Mouse (Mus musculus): Measurements from ENCODE around the gene Dnmt3c. TPM values are rescaled to one million over a fixed set of nuclear protein-coding genes. Genes with fewer than 3 reads are reported as not detected.

Gene Dnmt3c
- total RNA-seq, 1 experiment from 2014 or later = not detected

DNA sequence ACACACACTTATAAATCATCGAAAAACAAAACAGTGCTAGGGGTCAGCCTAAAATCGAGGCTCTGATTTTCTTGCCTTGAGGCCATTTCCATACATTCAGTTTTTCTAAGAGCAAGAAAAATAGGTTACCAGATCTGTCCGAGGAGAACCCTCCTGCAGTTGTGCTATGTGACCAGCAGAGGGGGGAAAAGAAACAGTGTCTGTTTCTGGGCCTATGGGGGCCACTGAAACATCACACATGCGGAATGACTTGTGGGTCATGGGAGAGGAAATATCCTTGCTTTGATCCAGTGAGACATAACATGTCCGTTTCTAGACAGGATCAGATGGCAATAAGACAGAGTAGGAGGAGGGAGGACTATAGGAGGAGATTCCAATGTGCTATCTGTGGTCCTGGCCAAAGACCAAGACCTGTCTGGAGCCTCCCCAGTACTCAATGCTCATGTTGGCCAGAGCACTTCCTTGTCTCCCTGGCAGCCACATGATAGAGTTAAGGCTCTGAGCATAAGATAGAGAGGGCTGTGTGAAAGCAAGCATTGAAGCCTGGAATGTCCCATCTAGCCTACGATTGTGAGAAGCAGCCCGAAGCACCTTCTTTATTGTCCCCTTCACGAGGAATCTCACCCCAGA is 14.4 kb downstream of the Dnmt3c start:
- peak; percentile 74 to 76 for ATAC-seq (replicated peaks in 1 of 2; ENCODE audit: insufficient read depth in 1 of 2, low FRiP score in 2 of 2, low TSS enrichment in 1 of 2, low read depth in 1 of 2, poor library complexity in 2 of 2, severe bottlenecking in 2 of 2)

DNA sequence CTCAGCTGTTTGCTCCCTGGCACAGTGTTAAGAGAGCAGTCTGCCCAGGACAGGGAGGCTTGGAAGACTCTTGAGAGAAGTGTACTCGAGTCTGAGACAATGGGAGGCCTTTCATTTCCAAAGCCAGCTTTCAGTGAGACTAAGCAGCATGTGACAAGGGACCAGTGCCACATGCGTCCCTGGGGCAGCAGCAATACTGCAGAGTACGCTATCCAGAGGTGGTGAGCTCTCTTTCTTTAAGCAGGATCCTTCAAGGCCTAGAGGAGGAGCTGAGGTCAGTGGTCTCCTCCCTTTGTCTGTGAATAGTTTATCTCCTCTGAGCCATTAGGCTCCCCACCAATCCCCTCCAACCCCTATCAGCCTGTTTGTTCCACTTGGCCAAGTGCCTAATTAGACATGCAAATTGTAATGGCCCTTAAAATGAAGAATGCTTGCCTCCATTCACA is 16.2 kb downstream of the Dnmt3c start:
- ATAC-seq (replicated peaks in 1 of 2; ENCODE audit: insufficient read depth in 1 of 2, low FRiP score in 2 of 2, low TSS enrichment in 1 of 2, low read depth in 1 of 2, poor library complexity in 2 of 2, severe bottlenecking in 2 of 2) = no peak; a peak in 1 of 4 replicates

DNA sequence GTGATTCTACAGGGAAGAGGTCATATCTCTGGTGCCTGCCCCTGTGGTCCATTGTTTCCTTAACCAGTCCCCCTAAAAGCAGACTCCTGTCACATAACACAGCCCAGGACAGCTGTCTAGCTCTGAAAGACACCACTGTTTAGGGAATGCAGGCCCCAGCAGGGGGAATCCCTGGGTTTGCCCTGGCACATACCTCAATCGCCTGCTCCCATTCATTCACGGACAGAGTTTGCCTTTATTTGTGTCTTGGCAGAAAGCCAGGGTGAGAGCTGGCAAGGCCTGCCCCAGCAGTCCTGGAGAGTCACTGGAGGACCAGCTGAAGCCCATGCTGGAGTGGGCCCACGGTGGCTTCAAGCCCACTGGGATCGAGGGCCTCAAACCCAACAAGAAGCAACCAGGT is 16.8 kb downstream of the Dnmt3c start:
- ATAC-seq (replicated peaks in 1 of 2; ENCODE audit: insufficient read depth in 1 of 2, low FRiP score in 2 of 2, low TSS enrichment in 1 of 2, low read depth in 1 of 2, poor library complexity in 2 of 2, severe bottlenecking in 2 of 2) = no peak

DNA sequence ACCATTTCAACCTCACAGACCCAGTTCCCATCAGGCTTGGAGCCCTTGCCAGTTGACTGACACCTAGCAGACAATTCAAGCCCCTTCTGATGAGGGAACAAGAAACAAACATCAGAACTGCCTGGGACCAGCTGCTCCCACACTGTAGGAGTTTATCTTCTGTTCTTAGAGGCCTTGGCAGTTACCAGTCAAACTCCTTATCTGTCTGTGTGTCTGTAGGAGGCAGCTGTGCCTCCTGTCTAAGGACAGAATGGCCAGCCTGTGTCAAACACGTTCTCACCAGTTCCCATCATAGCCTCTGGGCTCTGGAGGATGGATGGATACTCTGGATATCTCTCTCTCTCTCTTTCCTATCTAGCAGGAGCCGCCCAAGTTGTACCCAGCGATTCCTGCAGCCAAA is 21.4 kb downstream of the Dnmt3c start:
- 0 out of 4 replicates have a peak, but pooled peaks of 1 of the 2 experiments have one; percentile 22 for ATAC-seq (replicated peaks in 1 of 2; ENCODE audit: insufficient read depth in 1 of 2, low FRiP score in 2 of 2, low TSS enrichment in 1 of 2, low read depth in 1 of 2, poor library complexity in 2 of 2, severe bottlenecking in 2 of 2)

DNA sequence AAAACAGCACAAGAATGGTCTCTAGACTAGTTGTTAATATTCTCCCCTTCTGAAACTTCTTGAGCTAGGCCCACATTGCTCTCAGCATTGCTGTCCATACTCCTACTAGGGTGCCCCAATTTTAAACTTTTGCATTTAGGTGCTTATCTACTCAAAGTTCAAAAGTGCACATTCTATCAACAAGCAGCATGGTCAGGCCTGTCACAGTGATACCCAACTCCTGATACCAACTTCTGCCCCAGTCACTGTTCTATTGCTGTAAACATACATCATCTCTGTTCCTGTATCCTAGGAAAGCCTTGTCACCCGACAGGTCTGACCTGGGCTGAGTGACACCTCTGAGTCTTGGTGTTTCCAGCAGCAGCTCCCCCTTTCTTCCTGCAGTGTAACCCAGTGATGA is 26.6 kb downstream of the Dnmt3c start:
- ATAC-seq (replicated peaks in 1 of 2; ENCODE audit: insufficient read depth in 1 of 2, low FRiP score in 2 of 2, low TSS enrichment in 1 of 2, low read depth in 1 of 2, poor library complexity in 2 of 2, severe bottlenecking in 2 of 2) = no peak

DNA sequence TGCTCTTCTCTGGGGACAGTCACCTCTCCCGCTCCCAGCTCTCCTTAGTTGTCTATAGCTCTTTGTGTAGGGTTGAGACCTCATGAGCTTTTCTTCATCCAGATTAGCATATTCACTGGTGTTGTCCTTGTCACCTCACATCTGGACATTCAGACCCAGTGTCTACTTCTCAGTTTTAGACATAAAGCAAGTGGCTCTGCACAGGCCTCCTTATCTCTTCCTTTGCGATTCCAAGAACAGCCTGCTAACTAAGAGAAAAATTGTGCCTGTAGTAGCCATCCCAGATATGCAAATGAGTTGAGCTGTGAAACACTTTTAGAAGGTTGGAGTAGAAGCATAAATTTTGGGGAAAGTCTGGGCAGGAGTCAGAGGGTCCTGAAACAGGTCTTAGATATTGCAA is 28.0 kb downstream of the Dnmt3c start:
- ATAC-seq (replicated peaks in 1 of 2; ENCODE audit: insufficient read depth in 1 of 2, low FRiP score in 2 of 2, low TSS enrichment in 1 of 2, low read depth in 1 of 2, poor library complexity in 2 of 2, severe bottlenecking in 2 of 2) = no peak

DNA sequence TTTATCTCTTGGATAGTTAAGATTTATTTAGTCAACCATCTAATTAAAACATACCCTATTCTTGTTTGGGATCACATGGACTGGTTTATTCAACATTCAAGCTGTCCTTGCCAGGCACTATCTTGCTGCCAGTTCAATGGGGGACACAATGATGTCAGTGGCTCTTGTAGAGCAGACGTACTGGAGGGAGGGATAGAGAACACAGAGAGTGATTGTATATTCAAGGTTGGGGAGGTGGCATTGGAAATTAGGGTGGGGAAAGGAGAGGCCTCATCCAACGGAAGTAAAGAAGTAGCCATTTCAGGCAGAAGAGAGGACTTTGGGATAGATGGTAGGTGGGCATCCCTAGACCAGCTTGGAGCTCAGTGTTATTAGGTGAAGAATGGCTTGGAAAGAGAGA is 28.4 kb downstream of the Dnmt3c start:
- ATAC-seq (replicated peaks in 1 of 2; ENCODE audit: insufficient read depth in 1 of 2, low FRiP score in 2 of 2, low TSS enrichment in 1 of 2, low read depth in 1 of 2, poor library complexity in 2 of 2, severe bottlenecking in 2 of 2) = no peak

DNA sequence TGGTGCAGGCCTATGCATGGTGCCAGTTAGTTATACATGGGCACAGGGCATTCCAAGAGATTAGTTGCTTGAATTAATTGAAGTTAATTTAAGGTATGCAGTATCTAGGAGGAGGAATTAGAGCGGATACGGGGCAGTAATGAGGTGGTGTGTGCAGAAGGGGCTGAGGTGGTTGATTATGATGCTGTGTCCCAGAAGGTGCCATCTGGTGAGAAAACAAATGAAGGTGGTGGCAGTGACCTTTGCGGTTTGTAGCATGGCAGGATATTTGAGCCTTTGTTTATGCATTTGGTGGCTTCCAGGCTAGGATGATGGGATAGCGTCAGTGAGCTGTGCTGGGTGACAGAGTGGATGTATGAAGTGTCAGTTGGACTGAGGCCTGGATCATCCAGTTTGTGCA is 28.8 kb downstream of the Dnmt3c start:
- ATAC-seq (replicated peaks in 1 of 2; ENCODE audit: insufficient read depth in 1 of 2, low FRiP score in 2 of 2, low TSS enrichment in 1 of 2, low read depth in 1 of 2, poor library complexity in 2 of 2, severe bottlenecking in 2 of 2) = no peak

DNA sequence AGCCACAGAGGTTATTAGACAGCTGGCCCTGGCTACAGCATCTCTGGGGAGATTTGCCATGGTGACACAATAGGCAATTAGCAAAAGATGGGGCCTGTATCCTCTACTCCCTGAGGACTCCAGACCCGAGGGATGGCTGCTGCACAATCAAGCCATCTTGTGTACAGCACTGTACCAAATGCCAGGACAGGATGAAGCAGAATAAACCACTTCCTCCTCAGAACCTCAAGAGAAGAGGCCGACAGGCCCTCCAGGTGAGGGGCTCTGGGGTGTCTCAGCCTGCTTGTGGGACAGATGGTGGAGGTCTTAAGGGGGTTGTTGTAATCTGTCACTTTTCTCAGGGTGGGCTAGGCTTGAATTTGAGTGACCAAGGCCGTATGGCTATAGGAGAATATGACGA is 37.6 kb downstream of the Dnmt3c start:
- peak in 1 of 2 experiments; percentile 56; a peak in 3 of 4 replicates for ATAC-seq (replicated peaks in 1 of 2; ENCODE audit: insufficient read depth in 1 of 2, low FRiP score in 2 of 2, low TSS enrichment in 1 of 2, low read depth in 1 of 2, poor library complexity in 2 of 2, severe bottlenecking in 2 of 2)

DNA sequence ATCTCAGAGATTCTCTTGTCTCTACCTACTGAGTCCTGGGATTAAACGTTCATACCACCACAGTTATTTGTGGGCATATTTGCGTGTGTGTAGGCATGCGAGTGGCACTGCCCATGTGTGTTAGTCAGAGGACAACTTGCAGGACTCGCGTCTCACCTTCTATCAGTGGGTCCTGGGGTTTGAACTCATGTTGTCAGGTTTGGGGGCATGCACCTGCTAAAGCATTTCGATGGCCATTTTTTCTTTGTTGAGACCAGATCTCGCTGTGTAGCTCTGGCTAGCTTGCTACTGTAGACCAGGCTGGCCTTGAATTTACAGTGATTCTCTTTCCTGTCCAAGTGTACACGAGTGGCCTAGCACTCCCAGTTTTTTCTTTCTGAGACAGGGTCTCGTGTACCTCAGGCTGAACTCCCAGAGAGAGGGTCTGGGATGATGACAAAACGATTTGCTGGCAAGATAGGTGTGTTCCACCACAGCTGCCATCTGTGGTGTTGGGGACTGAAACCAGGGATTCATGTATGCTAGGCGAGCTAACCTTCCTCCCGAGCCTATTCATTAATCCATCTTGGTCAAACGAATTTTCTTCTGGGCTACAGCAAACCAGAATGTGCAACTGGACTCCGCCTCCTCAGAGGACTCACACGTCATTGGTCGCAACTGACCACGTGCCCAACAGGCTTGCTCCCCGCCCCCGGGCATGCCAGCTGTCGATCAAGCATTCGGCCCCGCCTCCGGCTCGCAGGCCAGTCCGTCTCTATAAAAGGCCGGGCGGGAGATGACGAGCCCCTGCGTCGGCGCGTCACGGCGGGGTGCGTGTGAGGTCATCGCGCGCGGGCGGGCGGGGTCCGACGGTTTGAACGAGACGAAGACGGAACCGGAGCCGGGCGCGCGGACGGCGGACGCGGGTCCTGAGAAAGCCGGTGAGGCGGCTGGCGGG is 44.3 kb downstream of the Dnmt3c start, which contains the start of gene Mapre1:
TSS of gene Mapre1 (plus strand) at position 775 of the 937 bp plus-strand sequence.
- peak; percentile 96 for ATAC-seq (replicated peaks in 1 of 2; ENCODE audit: insufficient read depth in 1 of 2, low FRiP score in 2 of 2, low TSS enrichment in 1 of 2, low read depth in 1 of 2, poor library complexity in 2 of 2, severe bottlenecking in 2 of 2)

DNA sequence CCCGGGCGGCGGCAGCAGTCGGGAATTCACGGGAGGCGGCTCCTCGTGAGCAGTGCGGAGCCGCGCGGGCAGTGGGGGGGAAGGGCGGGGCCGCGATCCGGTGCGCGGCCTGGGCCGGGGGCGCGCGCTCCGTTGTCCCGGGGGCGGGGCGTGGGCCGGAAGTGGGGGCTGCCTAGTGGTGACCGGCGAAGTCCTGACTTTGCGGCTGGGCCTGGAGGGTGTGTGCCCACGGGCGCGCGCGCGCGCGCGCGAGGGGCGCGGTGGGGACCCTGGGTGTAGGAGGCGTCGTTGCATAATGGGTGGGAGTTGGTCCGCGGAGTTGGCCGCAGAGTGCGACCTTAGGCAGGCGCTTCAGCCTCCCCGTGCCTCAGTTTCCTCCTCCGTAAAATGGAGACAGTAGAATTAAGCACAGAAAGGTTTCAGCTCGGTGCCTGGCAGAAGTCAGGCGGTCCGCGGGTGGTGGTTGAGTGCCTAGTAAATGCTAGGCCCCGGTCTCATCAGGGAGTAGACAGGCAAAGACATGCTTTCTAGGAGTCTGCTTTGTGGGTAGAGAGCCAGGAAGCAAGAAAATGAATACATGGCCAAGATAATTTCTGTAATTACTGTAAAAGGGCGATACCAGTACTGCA is 45.1 kb downstream of the Dnmt3c start:
- ATAC-seq (replicated peaks in 1 of 2; ENCODE audit: insufficient read depth in 1 of 2, low FRiP score in 2 of 2, low TSS enrichment in 1 of 2, low read depth in 1 of 2, poor library complexity in 2 of 2, severe bottlenecking in 2 of 2) = peak in 1 of 2 experiments; percentile 34; a peak in 2 of 4 replicates

DNA sequence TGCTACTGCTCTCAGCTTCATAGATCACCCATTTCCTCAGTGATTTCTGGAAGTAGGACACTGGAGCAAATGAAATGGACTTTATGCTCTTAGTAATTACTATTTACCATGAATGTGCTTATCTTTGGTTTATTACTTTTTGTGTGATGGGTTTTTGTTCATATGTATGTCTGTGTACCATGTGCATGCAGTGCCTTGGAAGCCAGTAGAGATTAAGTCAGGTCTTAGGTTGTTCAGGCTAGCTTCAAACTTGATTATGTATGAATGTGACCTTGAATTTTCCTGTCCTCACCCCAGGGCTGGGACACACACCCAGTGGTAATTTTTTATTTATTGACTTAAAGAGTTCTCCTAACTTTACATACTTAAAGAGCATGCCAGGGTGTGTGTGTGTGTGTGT is 51.5 kb downstream of the Dnmt3c start:
- no peak for ATAC-seq (replicated peaks in 1 of 2; ENCODE audit: insufficient read depth in 1 of 2, low FRiP score in 2 of 2, low TSS enrichment in 1 of 2, low read depth in 1 of 2, poor library complexity in 2 of 2, severe bottlenecking in 2 of 2)

DNA sequence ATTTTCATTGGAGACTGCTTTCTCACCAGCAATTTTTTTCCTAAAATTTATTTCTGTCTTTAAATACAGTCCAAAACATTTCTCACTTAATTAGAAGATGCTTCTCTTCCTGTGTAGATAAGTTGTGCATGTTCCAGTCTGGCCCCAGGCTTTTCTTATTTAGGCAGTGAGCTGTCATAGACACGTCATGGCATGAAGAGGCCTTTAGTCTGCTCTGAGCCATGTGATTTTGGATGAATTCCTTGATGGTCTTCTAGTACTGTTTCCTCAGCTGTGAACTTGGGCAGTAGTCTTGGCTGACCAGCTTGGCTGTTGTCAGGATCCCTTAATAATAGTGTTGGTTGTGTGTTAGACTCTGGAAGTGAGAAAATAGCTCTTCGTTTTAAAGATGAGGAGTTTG is 53.9 kb downstream of the Dnmt3c start:
- no peak for ATAC-seq (replicated peaks in 1 of 2; ENCODE audit: insufficient read depth in 1 of 2, low FRiP score in 2 of 2, low TSS enrichment in 1 of 2, low read depth in 1 of 2, poor library complexity in 2 of 2, severe bottlenecking in 2 of 2)

DNA sequence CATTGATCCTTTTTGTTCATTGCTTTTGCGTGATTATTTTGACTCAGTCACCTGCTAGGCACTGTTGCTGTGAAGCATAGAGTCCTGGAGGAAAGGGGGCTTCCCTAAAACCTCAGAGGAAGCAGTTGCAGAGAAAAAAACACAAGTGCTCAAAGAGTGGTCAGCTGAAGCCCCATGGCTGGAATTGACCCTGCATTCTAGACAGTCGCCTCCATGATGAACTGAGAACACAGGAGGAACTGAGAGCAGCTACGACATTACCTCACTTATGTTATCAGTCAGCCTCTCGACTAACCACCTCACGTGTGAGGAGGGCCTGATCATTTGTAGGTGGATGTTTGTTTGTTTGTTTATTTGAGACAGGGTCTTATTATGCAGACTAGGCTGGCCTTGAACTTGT is 65.7 kb downstream of the Dnmt3c start:
- no peak for ATAC-seq (replicated peaks in 1 of 2; ENCODE audit: insufficient read depth in 1 of 2, low FRiP score in 2 of 2, low TSS enrichment in 1 of 2, low read depth in 1 of 2, poor library complexity in 2 of 2, severe bottlenecking in 2 of 2)

DNA sequence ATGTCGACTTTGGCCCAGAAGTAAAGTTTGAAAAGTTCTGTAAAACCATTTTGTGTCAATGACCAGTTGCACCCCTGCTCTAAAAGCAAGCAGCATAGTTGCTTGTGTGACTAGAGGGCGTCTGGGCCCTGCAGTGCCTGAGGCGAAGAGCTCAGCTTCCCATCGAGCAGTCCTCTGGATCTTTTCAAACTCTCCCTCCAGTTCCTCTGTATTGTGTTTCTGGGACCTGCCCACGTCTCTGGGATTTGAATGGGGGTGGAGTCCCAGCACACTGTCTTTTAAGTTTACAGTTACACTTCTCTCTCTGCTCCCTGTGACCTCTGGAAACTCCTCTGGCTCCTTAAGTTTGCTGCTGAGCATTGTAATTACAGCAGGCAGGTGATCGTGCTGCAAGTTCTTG is 71.0 kb downstream of the Dnmt3c start:
- no peak for ATAC-seq (replicated peaks in 1 of 2; ENCODE audit: insufficient read depth in 1 of 2, low FRiP score in 2 of 2, low TSS enrichment in 1 of 2, low read depth in 1 of 2, poor library complexity in 2 of 2, severe bottlenecking in 2 of 2)

DNA sequence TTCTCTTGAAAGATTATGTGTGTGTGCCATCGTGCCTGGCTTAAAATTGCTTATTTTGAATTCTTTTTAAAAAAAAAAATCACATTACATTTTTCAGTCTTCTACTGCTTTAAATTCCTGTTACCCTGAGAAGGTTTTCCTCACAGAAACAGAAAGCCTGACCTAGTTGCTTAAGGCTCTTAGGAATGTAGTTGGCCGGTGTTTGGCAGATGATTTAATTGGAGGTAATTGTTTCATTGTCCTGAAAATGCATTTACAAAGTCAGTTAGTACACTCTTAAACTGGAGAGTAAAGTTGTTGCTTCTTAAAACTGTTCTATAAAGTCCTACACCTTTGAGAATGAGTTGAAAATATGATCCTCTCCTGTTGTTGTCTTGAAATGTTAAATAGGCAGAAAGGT is 72.4 kb downstream of the Dnmt3c start:
- no peak for ATAC-seq (replicated peaks in 1 of 2; ENCODE audit: insufficient read depth in 1 of 2, low FRiP score in 2 of 2, low TSS enrichment in 1 of 2, low read depth in 1 of 2, poor library complexity in 2 of 2, severe bottlenecking in 2 of 2)

DNA sequence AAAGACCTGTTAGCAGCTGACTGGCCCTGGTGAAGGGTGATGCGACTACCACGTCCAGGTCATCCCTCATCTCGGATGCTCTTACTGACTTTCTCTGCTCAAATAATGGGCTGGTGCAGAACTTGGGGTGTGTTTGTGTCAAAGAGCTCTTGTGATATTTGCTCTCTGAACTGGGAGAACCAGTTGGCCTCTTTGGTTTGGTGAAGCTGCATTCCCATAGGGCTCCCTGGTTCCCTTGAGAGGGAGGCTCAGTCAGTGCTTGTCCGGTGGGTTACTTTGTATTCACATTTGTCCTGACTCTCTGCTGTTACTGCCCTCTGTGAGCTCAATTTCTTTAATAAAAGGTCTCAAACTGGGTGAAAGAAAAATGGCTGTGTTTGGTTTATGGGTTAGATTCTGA is 76.5 kb downstream of the Dnmt3c start:
- no peak for ATAC-seq (replicated peaks in 1 of 2; ENCODE audit: insufficient read depth in 1 of 2, low FRiP score in 2 of 2, low TSS enrichment in 1 of 2, low read depth in 1 of 2, poor library complexity in 2 of 2, severe bottlenecking in 2 of 2)

DNA sequence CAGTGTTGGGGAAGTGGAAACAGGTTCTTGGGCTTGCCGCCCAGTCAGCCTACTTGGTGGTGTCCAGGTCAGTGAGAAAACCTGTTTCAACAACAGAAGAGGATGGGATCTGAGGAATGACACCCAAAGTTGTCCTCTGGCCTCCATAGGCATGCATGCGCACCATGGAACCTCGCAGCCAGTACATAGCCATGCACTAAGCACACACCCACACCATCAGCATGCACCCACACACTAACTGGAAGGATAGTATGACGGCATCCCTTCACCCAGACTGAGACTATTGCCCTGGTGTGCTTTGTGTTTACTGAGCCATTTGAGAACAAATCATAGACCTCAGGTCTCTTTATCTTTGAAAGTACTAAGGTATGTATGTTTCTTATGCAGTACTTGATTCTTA is 79.0 kb downstream of the Dnmt3c start:
- no peak for ATAC-seq (replicated peaks in 1 of 2; ENCODE audit: insufficient read depth in 1 of 2, low FRiP score in 2 of 2, low TSS enrichment in 1 of 2, low read depth in 1 of 2, poor library complexity in 2 of 2, severe bottlenecking in 2 of 2)
